Mouse (Mus musculus): ENCODE data around the gene Neurl4. TPM values are rescaled to one million over a fixed set of nuclear protein-coding genes. Genes with fewer than 3 reads are reported as not detected.

Neurl4 gene
- polyA plus RNA-seq, 1 experiment from 2014 or later: 19.9 TPM

DNA sequence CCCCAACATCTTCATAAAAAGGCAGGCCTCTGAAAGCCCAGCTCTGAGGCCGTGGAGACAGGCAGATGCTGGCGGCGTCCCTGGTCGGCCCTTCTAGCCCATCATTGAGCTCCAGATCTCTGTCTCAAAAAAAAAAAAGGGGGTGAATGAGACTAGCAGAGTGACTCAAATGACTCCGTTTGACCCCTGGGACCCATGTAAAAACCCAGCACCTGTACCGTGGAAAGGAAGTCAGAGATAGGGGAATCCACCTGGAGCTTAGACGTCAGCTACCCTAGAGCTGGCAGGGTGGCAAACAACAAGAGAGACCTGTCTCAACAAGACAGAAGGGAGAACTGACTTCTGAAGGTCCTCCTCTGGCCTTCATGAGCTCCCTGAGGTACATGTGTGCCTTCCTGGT lies 29.1 kb upstream of the Neurl4 start:
- H3K9ac ChIP-seq: no peak overlapping the region
- ATAC-seq (ENCODE audit: low FRiP score, low read depth): no peak
- H3K27ac ChIP-seq (replicated peaks): no peak overlapping the region
- no peaks in the 10 kb centered on the region for H3K4me1 ChIP-seq (replicated peaks)
- no peak overlapping the region for H3K4me2 ChIP-seq
- H3K36me3 ChIP-seq: no peaks in the 10 kb centered on the region
- no peaks in the 10 kb centered on the region for H3K9me3 ChIP-seq
- WGBS: 88% methylated on average over 7 of the region's 7 CpGs
- H3K27me3 ChIP-seq: no peaks in the 10 kb centered on the region
- H3K4me3 ChIP-seq: no peak overlapping the region

DNA sequence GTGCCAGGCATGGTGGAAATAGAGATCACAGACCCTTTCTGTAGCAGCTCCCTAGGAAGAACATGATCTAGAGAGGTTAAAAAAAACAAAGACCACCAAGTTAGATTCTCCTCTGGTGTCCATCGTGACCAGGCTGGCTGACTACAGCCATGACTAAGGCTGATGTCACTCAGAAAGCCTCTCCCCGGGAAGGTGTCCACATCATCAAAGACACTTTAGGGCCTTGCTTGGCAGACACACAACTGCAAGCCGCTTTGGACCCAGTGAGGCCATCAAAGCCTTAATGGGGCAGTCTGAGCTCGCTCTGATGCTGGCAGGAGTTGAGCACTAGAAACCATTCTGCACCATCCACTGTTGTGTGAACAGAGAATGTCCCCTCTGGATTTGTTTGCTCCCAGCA lies 28.4 kb upstream of the Neurl4 start:
- Histone ChIP-seq H3K27ac (replicated peaks) (no peak overlapping the region), H3K36me3 (no peaks in the 10 kb centered on the region), H3K4me2 (no peak overlapping the region), H3K9ac (no peak overlapping the region), H3K4me1 (replicated peaks) (0 out of 2 replicates have a peak, but pooled peaks cover 5% of the 10 kb centered on the region), H3K4me3 (no peak overlapping the region), H3K27me3 (no peaks in the 10 kb centered on the region), H3K9me3 (no peaks in the 10 kb centered on the region)
- ATAC-seq (ENCODE audit: low FRiP score, low read depth): no peak
- 78% methylated on average over 4 of the region's 4 CpGs for WGBS

GRCm38 (mm10) chr11:69876186-69876585 lies 24.7 kb upstream of the Neurl4 start:
- Histone ChIP-seq H3K27ac (replicated peaks) (no peak overlapping the region), H3K4me1 (replicated peaks) (peaks cover 18% of the 10 kb centered on the region; the same call in 1 of the 2 replicates), H3K4me2 (no peak overlapping the region), H3K4me3 (no peak overlapping the region), H3K27me3 (0 out of 2 replicates have a peak, but pooled peaks cover 5% of the 10 kb centered on the region), H3K9ac (no peak overlapping the region), H3K36me3 (no peaks in the 10 kb centered on the region), H3K9me3 (no peaks in the 10 kb centered on the region)
- ATAC-seq (ENCODE audit: low FRiP score, low read depth): no peak
- 66% methylated on average over 7 of the region's 7 CpGs for WGBS

GRCm38 (mm10) chr11:69876867-69877266 lies 24.0 kb upstream of the Neurl4 start:
- no peaks in the 10 kb centered on the region for H3K9me3 ChIP-seq
- peaks cover 6% of the 10 kb centered on the region; the same call in 1 of the 2 replicates for H3K27me3 ChIP-seq
- no peak overlapping the region for H3K4me3 ChIP-seq
- ATAC-seq (ENCODE audit: low FRiP score, low read depth): no peak
- H3K4me1 ChIP-seq (replicated peaks): peaks cover 24% of the 10 kb centered on the region; the same call in 1 of the 2 replicates
- no peak overlapping the region for H3K27ac ChIP-seq (replicated peaks)
- WGBS: 3% methylated on average over 12 of the region's 12 CpGs
- peak overlapping the region; percentile 29 for H3K4me2 ChIP-seq
- no peaks in the 10 kb centered on the region for H3K36me3 ChIP-seq
- no peak overlapping the region for H3K9ac ChIP-seq

- H3K27ac ChIP-seq (replicated peaks): no peak within 1 kb of the TSS
- no peaks in the 10 kb centered on the region for H3K9me3 ChIP-seq
- no peak for ATAC-seq (ENCODE audit: low FRiP score, low read depth)
- H3K27me3 ChIP-seq: peaks cover 9% of the 10 kb centered on the region; the same call in 1 of the 2 replicates
- H3K4me3 ChIP-seq: no peak within 1 kb of the TSS
- H3K36me3 ChIP-seq: no peaks in the 10 kb centered on the region
- 88% methylated on average over 11 of the region's 11 CpGs for WGBS
- H3K4me1 ChIP-seq (replicated peaks): peaks cover 24% of the 10 kb centered on the region; the same call in 1 of the 2 replicates
- peak within 1 kb of the TSS; percentile 29 for H3K4me2 ChIP-seq
- H3K9ac ChIP-seq: no peak within 1 kb of the TSS
Observed at GRCm38 (mm10) chr11:69877878-69878277, 23.0 kb upstream of the Neurl4 start, which contains the start of gene Tmem95. Gene Tmem95, minus strand, starts transcription at chr11:69878018.

DNA sequence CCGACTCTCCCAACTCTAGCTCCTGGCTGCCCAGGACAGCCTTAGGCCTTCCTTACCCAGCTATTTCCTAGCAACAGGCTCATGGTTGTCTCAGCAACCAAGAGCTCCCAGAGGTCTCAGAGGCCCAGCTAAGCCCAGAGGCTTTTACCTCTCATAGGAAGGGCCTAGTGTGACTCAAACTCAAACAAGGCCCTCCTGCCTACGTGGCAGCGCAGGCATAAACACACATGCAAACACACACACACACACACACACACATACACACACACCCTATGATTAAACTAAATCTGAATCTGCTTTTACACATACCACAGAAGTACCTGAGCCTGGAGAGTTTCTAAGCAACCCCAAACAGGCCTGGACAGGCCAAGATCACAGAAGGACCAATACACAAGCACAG lies 22.5 kb upstream of the Neurl4 start:
- ATAC-seq (ENCODE audit: low FRiP score, low read depth): no peak
- Histone ChIP-seq H3K9me3 (no peaks in the 10 kb centered on the region), H3K27ac (replicated peaks) (no peak overlapping the region), H3K4me2 (no peak overlapping the region), H3K4me1 (replicated peaks) (peaks cover 24% of the 10 kb centered on the region; the same call in 1 of the 2 replicates), H3K27me3 (peaks cover 9% of the 10 kb centered on the region; the same call in 1 of the 2 replicates), H3K36me3 (no peaks in the 10 kb centered on the region), H3K9ac (no peak overlapping the region), H3K4me3 (no peak overlapping the region)
- 59% methylated on average over 3 of the region's 3 CpGs for WGBS

GRCm38 (mm10) chr11:69878952-69879351 lies 21.9 kb upstream of the Neurl4 start:
- WGBS: 94% methylated on average over 6 of the region's 6 CpGs
- Histone ChIP-seq H3K4me3 (no peak overlapping the region), H3K27me3 (peaks cover 9% of the 10 kb centered on the region; the same call in 1 of the 2 replicates), H3K27ac (replicated peaks) (no peak overlapping the region), H3K9me3 (no peaks in the 10 kb centered on the region), H3K4me2 (0 out of 2 replicates have a peak overlapping the region, but pooled peaks have one; percentile 63), H3K4me1 (replicated peaks) (peaks cover 24% of the 10 kb centered on the region; the same call in 1 of the 2 replicates), H3K36me3 (no peaks in the 10 kb centered on the region), H3K9ac (no peak overlapping the region)
- ATAC-seq (ENCODE audit: low FRiP score, low read depth): no peak

DNA sequence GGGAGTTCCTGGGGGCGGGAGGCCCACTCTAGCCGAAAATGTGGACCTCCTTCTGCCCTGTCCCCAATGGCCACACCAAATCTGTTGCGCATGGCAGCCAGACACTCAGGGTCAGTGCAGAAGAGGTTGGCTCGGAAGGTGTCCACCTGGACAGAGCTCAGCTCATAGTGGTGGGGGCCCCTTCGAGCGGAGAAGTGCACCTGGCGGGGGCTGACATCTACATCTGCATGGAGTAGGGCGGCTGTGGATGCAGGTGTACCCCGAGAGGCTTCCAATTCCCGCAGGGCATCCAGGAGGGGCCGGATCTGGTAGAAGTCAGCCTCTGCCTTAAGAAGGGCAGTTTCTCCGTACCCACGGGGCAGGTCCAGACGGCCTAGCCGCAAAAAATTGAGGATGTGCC lies 21.2 kb upstream of the Neurl4 start:
- ATAC-seq (ENCODE audit: low FRiP score, low read depth): no peak
- WGBS: 56% methylated on average over 15 of the region's 15 CpGs
- H3K9ac ChIP-seq: no peak overlapping the region

DNA sequence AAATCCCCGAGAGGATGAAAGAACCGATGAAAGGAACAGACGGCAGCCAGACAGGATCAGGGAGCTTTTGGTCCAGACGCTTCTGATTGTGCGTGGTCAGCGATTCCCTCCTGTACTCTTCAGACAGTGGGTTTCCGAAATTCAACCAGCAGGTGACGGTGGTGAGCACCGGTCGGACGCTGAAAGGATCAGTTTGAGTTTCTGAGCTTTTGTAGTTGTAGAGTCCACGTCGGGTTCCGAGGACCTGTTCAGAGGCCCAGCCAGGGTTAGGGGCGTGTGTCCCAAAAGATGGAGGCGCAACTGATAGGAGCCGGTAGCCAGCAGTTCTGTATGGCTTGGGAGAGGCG lies 20.4 kb upstream of the Neurl4 start:
- Histone ChIP-seq H3K4me2 (peak overlapping the region; percentile 63), H3K27me3 (peaks cover 9% of the 10 kb centered on the region; the same call in 1 of the 2 replicates), H3K4me3 (peak overlapping the region; percentile 38), H3K9me3 (no peaks in the 10 kb centered on the region), H3K27ac (replicated peaks) (peak overlapping the region; percentile 31), H3K36me3 (no peaks in the 10 kb centered on the region), H3K4me1 (replicated peaks) (peaks cover 24% of the 10 kb centered on the region; the same call in 1 of the 2 replicates), H3K9ac (0 out of 2 replicates have a peak overlapping the region, but pooled peaks have one; percentile 9)
- under 1% methylated on average over 18 of the region's 18 CpGs for WGBS
- ATAC-seq (ENCODE audit: low FRiP score, low read depth): peak; percentile 53

More for the DNA sequence above, 21.2 kb upstream of the Neurl4 start:
- peak overlapping the region; percentile 38 for H3K4me3 ChIP-seq
- H3K27me3 ChIP-seq: peaks cover 9% of the 10 kb centered on the region; the same call in 1 of the 2 replicates
- peak overlapping the region; percentile 63 for H3K4me2 ChIP-seq
- no peaks in the 10 kb centered on the region for H3K9me3 ChIP-seq
- no peak overlapping the region for H3K27ac ChIP-seq (replicated peaks)
- no peaks in the 10 kb centered on the region for H3K36me3 ChIP-seq
- H3K4me1 ChIP-seq (replicated peaks): peaks cover 24% of the 10 kb centered on the region; the same call in 1 of the 2 replicates

- Histone ChIP-seq H3K9ac (0 out of 2 replicates have a peak within 1 kb of the TSS, but pooled peaks have one; percentile 9), H3K4me1 (replicated peaks) (peaks cover 24% of the 10 kb centered on the region; the same call in 1 of the 2 replicates), H3K9me3 (no peaks in the 10 kb centered on the region), H3K27ac (replicated peaks) (peak within 1 kb of the TSS; percentile 31), H3K36me3 (no peaks in the 10 kb centered on the region), H3K4me3 (peak within 1 kb of the TSS; percentile 38), H3K4me2 (peak within 1 kb of the TSS; percentile 63), H3K27me3 (peaks cover 9% of the 10 kb centered on the region; the same call in 1 of the 2 replicates)
- ATAC-seq (ENCODE audit: low FRiP score, low read depth): peak; percentile 84
- 1% methylated on average over 41 of the region's 46 CpGs for WGBS
Observed at GRCm38 (mm10) chr11:69880853-69881603, 19.8 kb upstream of the Neurl4 start, which contains the start of gene Kctd11. Gene Kctd11, minus strand, starts transcription at chr11:69881406.

- peak overlapping the region; percentile 63 for H3K4me2 ChIP-seq
- H3K9me3 ChIP-seq: no peaks in the 10 kb centered on the region
- H3K4me3 ChIP-seq: peak overlapping the region; percentile 38
- H3K4me1 ChIP-seq (replicated peaks): peaks cover 22% of the 10 kb centered on the region; the same call in 1 of the 2 replicates
- ATAC-seq (ENCODE audit: low FRiP score, low read depth): no peak
- H3K27ac ChIP-seq (replicated peaks): no peak overlapping the region
- no peak overlapping the region for H3K9ac ChIP-seq
- 62% methylated on average over 21 of the region's 21 CpGs for WGBS
- H3K27me3 ChIP-seq: peaks cover 9% of the 10 kb centered on the region; the same call in 1 of the 2 replicates
- H3K36me3 ChIP-seq: no peaks in the 10 kb centered on the region
Observed at GRCm38 (mm10) chr11:69881787-69882670, 18.8 kb upstream of the Neurl4 start.
